Mouse (Mus musculus): ENCODE results near the gene Atp6v1e1. TPM values are rescaled to one million over a fixed set of nuclear protein-coding genes. Genes with fewer than 3 reads are reported as not detected.
"Not testable (repeated sequence)": the region's sequence is repeated elsewhere in the genome, so short reads cannot be mapped to it uniquely, and the experiment has no call there.

Atp6v1e1 gene
- polyA plus RNA-seq, 1 experiment from 2014 or later, result 395 TPM

DNA sequence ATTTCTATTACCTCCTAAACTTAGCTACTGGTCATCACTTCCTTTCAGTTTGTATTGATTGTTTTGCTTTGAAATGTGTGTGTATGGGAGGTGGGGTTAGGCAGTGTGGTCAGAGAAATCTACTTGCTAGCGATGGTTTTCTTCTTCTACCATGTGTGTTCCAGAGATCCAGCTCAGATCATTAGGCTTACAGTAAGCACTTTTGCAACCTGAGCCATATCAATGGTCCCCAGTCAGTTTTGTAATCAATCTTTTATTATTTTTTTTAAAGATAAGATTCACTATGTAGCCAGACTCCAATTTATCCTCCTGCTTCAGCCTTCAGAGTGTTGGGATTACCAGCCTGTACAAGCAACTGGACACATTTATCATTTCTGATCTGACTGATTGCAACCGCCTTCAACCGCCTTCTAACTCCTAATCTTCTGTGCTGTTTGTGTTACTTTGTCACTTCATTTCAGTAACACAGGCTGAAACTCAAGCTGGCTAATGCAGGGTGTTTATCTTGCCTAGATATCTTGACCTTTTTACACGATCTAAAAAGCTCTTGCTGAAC is 12.3 kb upstream of the Atp6v1e1 start:
- Histone ChIP-seq H3K36me3 (ENCODE audit: inconsistent target) (no peaks in the 10 kb centered on the region), H3K79me2 (ENCODE audit: inconsistent target) (peaks cover 37% of the 10 kb centered on the region), H3K27ac (no peak overlapping the region), H3K4me3 (ENCODE audit: inconsistent target) (no peak overlapping the region)
- 97% methylated on average over 4 of the region's 4 CpGs for WGBS (ENCODE audit: missing documents)

DNA sequence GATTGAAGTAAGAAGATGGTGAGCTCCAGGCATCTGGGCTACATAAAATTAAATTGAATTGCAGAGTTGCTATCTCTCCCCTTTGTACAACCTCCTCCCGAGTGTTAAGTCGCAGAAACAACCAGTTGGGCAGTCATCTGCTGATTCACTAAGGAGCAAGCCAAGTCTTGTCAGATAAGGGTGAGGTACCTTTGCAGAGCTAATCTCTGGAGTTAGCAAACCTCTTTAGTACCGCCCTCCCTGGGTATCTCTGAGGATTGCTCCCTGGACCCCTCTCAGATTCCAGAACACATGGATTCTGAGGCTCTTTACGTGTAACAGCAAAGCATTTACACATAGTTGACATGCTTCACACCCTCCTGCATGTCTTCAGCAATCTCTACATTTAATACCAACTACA is 9.5 kb upstream of the Atp6v1e1 start:
- no peaks in the 10 kb centered on the region for H3K36me3 ChIP-seq (ENCODE audit: inconsistent target)
- WGBS (ENCODE audit: missing documents), result 92% methylated on average over 4 of the region's 4 CpGs
- no peak overlapping the region for H3K27ac ChIP-seq
- H3K4me3 ChIP-seq (ENCODE audit: inconsistent target), result no peak overlapping the region
- peaks cover 10% of the 10 kb centered on the region for H3K79me2 ChIP-seq (ENCODE audit: inconsistent target)

DNA sequence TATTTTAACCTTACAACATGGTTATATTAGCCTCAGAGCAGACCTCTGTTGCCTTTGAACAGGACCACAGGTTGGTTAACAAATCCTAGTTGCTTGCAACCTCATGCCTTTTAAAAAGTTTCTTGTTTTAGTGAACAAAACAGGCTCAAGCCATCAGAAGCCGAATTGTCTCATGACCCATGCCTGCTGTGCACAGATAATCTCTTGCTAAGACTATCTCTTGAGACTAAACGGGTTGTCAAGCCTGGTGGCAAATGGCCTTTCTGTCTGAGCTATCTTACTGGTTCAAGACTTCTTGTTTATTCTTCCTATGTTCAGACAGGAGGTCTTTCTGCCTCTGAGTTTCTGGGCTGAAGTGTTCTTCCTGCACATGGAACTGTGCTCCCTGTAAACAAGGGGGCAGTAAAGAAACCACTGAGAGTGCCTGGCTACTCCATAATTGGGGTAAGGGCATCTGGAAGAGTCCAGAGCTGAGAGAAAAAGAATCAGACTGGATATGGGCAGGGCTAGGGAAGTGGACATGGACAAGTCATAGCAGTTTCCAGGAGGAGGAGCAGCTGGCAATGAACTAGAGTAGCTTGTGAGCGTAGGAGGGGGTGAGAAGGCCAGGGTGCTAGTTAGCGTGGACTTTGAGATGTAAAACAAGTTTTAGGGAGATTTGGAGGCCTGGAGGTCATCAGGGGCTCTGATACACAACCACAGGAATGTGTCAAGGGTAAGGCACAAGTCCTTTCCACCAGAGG is 8.4 kb upstream of the Atp6v1e1 start:
- Histone ChIP-seq H3K27ac (no peak overlapping the region), H3K36me3 (ENCODE audit: inconsistent target) (no peaks in the 10 kb centered on the region), H3K79me2 (ENCODE audit: inconsistent target) (no peaks in the 10 kb centered on the region), H3K4me3 (ENCODE audit: inconsistent target) (no peak overlapping the region)
- WGBS (ENCODE audit: missing documents), result 97% methylated on average over 4 of the region's 4 CpGs

DNA sequence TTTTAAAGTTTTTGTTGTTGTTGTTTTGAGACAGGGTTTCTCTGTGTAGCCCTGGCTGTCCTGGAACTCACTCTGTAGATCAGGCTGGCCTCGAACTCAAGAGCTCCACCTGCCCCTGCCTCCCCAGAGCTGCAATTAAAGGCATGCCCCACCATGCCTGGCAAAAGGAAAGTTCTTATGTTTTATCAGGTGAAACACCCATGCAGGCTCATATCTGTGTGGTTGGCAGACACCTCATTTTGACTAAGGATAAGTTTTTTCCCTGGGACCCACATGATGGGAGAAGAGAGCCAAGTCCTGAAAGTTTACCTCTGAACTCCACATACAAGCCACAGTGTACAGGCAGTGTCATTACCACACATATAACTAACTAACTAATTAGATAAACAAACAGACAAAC is 7.5 kb upstream of the Atp6v1e1 start:
- H3K79me2 ChIP-seq (ENCODE audit: inconsistent target), result no peaks in the 10 kb centered on the region
- no peak overlapping the region for H3K4me3 ChIP-seq (ENCODE audit: inconsistent target)
- no peaks in the 10 kb centered on the region for H3K36me3 ChIP-seq (ENCODE audit: inconsistent target)
- H3K27ac ChIP-seq, result no peak overlapping the region
- 54% methylated on average over 1 of the region's 1 CpGs for WGBS (ENCODE audit: missing documents)

GRCm38 (mm10) chr6:120822937-120823614 is 483 bp upstream of the Atp6v1e1 start:
- peaks cover 44% of the 10 kb centered on the region for H3K79me2 ChIP-seq (ENCODE audit: inconsistent target)
- H3K36me3 ChIP-seq (ENCODE audit: inconsistent target), result peaks cover 14% of the 10 kb centered on the region
- 80% methylated on average over 8 of the region's 10 CpGs for WGBS (ENCODE audit: missing documents)
- H3K4me3 ChIP-seq (ENCODE audit: inconsistent target), result no peak overlapping the region; the same call in 1 of the 2 replicates
- peak overlapping the region; percentile 88 for H3K27ac ChIP-seq

DNA sequence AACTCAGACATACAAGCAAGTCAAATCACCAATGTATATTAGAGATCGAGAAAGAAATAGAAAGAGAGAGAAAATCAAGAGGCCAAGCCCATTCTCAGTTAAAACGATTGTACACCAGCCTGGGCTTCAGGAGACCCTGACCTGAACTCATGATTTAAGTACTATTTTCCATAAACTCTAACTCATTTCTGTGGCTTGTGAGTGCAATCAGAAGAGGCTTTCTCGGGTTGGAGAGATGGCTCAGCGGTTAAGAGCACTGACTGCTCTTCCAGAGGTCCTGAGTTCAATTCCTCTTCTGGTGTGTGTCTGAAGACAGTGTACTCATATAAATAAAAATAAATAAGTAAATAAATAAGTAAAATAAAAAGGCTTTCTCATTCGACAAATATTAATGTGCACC is 878 bp downstream of the Atp6v1e1 start:
- Histone ChIP-seq H3K79me2 (ENCODE audit: inconsistent target) (peaks cover 56% of the 10 kb centered on the region), H3K36me3 (ENCODE audit: inconsistent target) (peaks cover 25% of the 10 kb centered on the region), H3K4me3 (ENCODE audit: inconsistent target) (peak overlapping the region; percentile 86), H3K27ac (peak overlapping the region; percentile 88)
- 45% methylated on average over 5 of the region's 5 CpGs for WGBS (ENCODE audit: missing documents)

- Histone ChIP-seq H3K79me2 (ENCODE audit: inconsistent target) (peaks cover 56% of the 10 kb centered on the region), H3K4me3 (ENCODE audit: inconsistent target) (peak overlapping the region; percentile 86), H3K27ac (peak overlapping the region; percentile 88), H3K36me3 (ENCODE audit: inconsistent target) (peaks cover 25% of the 10 kb centered on the region)
- 100% methylated on average over 1 of the region's 1 CpGs for WGBS (ENCODE audit: missing documents)
These were observed 1.7 kb downstream of the Atp6v1e1 start for GRCm38 (mm10) chr6:120820941-120821340.

DNA sequence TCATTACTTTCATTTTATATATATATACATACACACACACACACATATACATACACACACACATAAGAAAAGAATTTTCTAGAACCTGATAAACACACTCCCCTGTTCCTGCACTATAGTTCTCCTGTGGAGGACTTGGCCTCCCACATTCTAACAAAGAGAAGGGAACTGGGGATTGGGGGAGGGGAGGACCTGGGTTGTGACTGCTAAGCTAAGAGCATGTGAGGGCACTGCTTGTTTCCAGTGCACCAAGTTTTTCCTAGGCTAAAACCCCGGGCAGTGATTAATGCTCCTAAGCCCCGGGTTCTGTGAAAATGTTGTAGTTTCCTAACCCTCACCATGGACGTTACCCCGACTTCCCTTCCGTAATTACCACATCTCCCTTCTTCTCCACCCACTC is 2.4 kb downstream of the Atp6v1e1 start:
- Histone ChIP-seq H3K27ac (peak overlapping the region; percentile 88), H3K79me2 (ENCODE audit: inconsistent target) (peaks cover 56% of the 10 kb centered on the region), H3K36me3 (ENCODE audit: inconsistent target) (peaks cover 25% of the 10 kb centered on the region), H3K4me3 (ENCODE audit: inconsistent target) (peak overlapping the region; percentile 86)
- WGBS (ENCODE audit: missing documents), result 14% methylated on average over 4 of the region's 5 CpGs

DNA sequence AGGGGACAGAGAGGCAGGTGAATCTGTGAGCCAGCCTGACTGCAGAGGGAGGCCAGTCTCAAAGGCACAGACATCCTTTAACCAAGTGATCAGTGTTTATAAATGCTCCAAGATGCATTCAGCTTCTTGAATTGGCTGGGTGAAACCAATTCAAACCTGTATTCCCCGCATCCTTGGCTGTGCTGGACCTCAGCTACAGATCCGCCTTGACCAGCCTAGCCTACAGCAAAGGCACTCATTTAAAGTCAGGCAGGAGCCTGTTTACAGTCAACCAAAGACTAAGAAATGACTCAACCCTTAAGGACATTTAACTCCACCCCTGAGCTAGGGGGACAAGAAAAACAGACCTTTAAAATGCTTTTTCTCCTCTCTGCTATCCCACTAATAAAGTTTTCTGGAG is 3.3 kb downstream of the Atp6v1e1 start:
- peaks cover 25% of the 10 kb centered on the region for H3K36me3 ChIP-seq (ENCODE audit: inconsistent target)
- 95% methylated on average over 2 of the region's 2 CpGs for WGBS (ENCODE audit: missing documents)
- peaks cover 56% of the 10 kb centered on the region for H3K79me2 ChIP-seq (ENCODE audit: inconsistent target)
- H3K27ac ChIP-seq, result peak overlapping the region; percentile 88; the same call in 1 of the 2 replicates
- no peak overlapping the region; the same call in 1 of the 2 replicates for H3K4me3 ChIP-seq (ENCODE audit: inconsistent target)

- not testable (repeated sequence) for H3K4me3 ChIP-seq (ENCODE audit: inconsistent target); H3K27ac ChIP-seq
- 100% methylated on average over 3 of the region's 10 CpGs for WGBS (ENCODE audit: missing documents)
- Histone ChIP-seq H3K36me3 (ENCODE audit: inconsistent target) (peaks cover 45% of the 10 kb centered on the region), H3K79me2 (ENCODE audit: inconsistent target) (peaks cover 55% of the 10 kb centered on the region)
These were observed 10.6 kb downstream of the Atp6v1e1 start for GRCm38 (mm10) chr6:120811999-120812398.

GRCm38 (mm10) chr6:120807738-120808081 is 14.9 kb downstream of the Atp6v1e1 start:
- Histone ChIP-seq H3K36me3 (ENCODE audit: inconsistent target) (peaks cover 83% of the 10 kb centered on the region), H3K4me3 (ENCODE audit: inconsistent target) (no peak overlapping the region), H3K27ac (no peak overlapping the region), H3K79me2 (ENCODE audit: inconsistent target) (peaks cover 97% of the 10 kb centered on the region)
- WGBS (ENCODE audit: missing documents), result 91% methylated on average over 4 of the region's 4 CpGs

GRCm38 (mm10) chr6:120806999-120807737 is 15.4 kb downstream of the Atp6v1e1 start:
- H3K27ac ChIP-seq, result no peak overlapping the region
- peaks cover 100% of the 10 kb centered on the region for H3K79me2 ChIP-seq (ENCODE audit: inconsistent target)
- 94% methylated on average over 5 of the region's 5 CpGs for WGBS (ENCODE audit: missing documents)
- no peak overlapping the region for H3K4me3 ChIP-seq (ENCODE audit: inconsistent target)
- peaks cover 89% of the 10 kb centered on the region for H3K36me3 ChIP-seq (ENCODE audit: inconsistent target)

DNA sequence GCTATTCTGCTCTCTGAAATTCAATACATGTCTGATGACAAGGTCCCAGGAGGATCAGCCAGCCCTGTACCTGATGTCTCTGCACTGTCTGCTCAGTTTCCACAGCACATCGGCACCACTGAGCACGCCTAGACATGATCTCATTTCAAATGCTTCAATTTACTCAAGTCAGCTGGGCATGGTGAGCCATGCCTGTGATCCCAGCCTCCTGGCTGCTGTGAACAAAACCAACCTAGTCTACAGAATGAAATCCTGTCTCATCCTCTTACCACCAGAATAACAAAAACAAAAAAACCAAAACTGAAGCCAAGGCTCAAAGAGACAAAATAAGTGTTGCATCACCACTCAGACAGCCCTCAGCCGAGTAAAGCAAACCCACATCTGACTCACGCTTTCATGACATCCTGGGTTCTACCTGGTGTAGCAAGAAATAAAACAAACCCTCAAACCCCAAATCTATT is 23.0 kb downstream of the Atp6v1e1 start:
- Histone ChIP-seq H3K36me3 (ENCODE audit: inconsistent target) (peaks cover 90% of the 10 kb centered on the region), H3K79me2 (ENCODE audit: inconsistent target) (peaks cover 69% of the 10 kb centered on the region), H3K4me3 (ENCODE audit: inconsistent target) (no peak overlapping the region), H3K27ac (no peak overlapping the region)
- 67% methylated on average over 4 of the region's 4 CpGs for WGBS (ENCODE audit: missing documents)

- H3K36me3 ChIP-seq (ENCODE audit: inconsistent target), result peaks cover 90% of the 10 kb centered on the region
These were observed 23.7 kb downstream of the Atp6v1e1 start for GRCm38 (mm10) chr6:120798905-120799304.

More at GRCm38 (mm10) chr6:120798905-120799304, 23.7 kb downstream of the Atp6v1e1 start:
- 77% methylated on average over 4 of the region's 4 CpGs for WGBS (ENCODE audit: missing documents)
- Histone ChIP-seq H3K79me2 (ENCODE audit: inconsistent target) (peaks cover 62% of the 10 kb centered on the region), H3K27ac (no peak overlapping the region), H3K4me3 (ENCODE audit: inconsistent target) (no peak overlapping the region)
